Mouse (Mus musculus) CD4-positive, CD25-positive, alpha-beta regulatory T cell, adult 2 months (primary cell): ENCODE measurements around the gene Uimc1.

Experiments
- DNase-seq: peaks from one replicate; pipeline ENCODE4 v3.0.0-alpha.2; 2012; ENCODE audit warnings: low read depth, low spot score

The Uimc1 gene

DNA sequence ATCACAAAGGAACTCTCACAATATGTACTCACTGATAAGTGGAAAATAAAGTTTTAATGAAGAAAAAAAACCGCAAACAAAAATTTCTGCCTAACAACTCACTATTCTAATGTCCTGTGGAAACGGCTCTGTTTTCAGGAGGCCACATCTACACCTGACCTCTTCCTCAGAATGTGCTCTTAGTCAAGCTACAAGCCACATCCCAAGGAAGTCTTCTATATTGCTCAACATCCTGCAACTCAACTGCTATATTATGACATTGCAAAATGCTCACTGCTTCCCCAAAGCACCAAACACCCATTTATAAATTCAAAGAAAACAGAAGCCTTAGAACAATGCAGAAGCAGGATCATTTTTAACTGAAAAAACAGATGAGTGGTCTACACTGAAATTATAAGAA is 60.1 kb downstream of the Uimc1 start:
- no peak for DNase-seq

DNA sequence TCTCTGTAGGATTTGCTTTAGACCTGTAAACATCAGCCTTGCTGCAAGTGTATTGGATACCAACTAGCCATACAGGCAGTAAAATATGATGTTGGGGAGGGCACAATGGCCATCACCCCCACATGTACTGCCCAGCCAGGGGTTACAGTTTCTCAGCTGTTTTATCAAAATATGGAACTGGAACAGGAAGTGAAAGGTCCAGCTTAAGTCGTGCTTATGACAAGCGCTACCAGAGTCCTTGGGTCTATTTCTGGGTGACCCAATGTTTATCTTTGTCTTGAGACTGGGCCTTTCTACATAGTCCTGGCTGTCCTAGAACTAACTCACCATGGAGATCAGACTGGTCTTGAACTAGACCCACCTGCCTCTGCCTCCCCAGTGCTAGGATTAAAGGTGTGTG is 75.9 kb downstream of the Uimc1 start:
- DNase-seq = no peak

DNA sequence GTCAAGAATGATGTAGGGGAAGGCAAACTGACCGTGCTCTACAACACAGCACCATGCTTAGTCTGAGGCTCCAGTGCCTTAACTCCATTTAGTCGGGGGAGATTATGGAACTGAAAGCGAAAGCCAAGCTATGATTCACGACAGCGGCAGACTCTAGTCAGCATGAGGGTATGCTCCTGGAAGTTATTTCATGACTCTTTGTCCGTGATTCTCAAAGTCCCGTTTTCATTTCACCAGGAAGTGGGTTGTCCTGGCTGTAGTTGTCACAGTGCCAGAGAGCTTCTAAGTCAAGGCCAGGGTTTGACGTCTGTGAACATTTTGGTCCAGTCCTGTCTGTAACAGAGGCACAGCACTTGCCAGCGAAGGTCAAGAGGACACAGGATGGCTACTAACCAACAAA is 77.4 kb downstream of the Uimc1 start:
- DNase-seq = peak; percentile 57

DNA sequence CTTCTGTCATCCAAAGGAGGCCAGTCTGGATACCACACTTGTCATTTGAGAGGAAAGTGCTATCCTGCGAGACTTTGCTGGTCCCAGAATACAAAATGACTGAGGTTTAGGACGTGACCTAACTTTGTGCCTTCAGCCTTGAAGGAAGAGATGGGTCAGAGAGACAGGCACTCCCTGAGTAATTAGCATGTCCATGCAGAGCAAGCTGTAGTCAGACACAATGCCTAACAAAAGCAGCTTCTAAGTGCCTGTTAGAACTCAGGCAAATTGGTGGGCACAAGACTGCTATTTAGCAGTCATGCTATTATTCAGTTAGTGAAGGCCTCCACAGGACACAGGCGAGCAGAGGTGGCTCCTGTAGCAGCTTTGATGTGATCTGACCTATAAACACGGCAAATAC is 77.8 kb downstream of the Uimc1 start:
- DNase-seq = peak; percentile 11

DNA sequence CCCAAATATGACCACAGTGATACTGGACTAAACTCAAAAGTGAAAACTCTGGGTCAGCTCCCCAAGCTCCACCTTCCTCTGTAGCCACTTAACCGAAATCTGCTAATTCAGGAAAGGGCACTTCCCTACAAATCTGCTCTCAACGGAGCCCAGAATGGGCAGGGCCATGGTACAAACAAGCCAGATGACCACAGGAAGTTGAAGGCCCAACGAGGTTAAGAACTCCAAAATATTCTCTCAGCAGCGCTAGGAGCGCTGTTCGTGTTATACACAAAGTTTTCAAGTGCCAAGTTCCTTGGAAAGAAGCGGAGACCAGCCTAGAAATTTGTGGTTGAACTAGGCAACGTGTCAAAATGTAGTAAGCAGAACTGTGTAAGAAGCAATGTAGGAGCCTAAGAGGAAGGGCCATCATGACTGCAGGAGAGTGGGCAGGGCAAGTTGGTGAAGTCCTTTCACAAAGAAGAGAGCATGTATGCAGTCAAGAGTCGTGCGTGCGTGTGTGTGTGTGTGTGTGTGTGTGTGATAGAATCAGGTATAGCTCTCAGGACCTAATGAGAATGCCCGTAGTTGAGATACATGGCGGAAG is 78.8 kb downstream of the Uimc1 start, which contains the start of gene Hk3:
Gene Hk3 (minus strand): TSS at position 192 of the 586 bp plus-strand sequence.
- DNase-seq = no peak

DNA sequence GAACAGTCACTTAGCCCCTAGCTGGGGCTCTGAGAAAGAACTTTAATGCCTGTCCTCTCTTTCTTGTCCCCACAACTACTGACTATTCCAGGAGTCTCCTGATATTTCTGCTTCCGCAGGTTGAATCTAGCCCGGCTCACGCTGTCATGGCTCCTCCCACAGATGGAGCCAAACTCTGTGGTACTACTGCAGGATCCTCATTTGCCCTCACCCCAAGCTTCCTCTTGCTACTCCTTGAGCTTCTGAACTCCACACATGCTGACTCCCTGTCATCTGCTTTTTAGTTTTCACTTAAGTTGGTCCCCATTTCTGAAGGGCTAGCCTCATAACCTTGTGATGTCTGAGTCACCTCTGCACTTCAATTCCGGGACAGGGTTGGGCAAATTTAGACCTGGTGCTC is 80.0 kb downstream of the Uimc1 start:
- no peak for DNase-seq

DNA sequence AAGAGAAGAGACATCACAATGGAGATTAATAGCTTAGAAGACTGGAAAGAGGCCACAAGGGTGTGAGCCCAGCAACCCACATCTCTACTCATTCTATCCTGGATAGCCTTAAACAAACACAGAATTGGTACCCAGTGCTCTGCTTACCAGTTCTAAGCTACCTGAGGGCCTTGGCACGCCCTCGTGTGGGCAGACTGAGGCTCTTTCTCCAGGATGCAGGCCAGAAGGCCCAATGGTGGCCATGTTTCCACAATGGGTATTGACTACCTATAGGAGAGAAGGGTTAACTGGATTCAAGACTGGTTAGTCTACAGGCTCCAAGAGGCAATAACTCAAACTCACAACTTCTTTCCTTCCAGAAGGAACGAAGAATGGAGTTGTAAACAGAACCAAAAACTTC is 80.9 kb downstream of the Uimc1 start:
- peak; percentile 17 for DNase-seq

DNA sequence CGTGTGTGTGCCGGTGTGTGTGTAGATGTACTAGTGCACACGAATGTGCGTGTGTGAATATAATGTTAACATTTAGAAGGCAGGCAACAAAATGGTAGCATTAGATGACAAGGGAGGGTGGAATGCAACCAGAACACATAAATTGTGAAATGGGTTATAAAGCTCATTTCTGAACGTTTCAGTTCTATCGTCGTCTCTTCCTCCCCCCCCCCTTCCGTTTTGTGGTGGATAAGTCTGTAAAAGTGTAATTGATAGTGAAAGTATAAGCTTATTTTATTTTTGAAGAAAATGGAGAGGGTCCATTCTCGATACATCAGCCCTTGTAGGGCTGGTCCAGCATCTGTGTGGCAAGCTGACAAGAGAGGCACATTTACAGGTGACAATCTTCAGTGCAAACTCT is 81.4 kb downstream of the Uimc1 start:
- DNase-seq = peak; percentile 49

DNA sequence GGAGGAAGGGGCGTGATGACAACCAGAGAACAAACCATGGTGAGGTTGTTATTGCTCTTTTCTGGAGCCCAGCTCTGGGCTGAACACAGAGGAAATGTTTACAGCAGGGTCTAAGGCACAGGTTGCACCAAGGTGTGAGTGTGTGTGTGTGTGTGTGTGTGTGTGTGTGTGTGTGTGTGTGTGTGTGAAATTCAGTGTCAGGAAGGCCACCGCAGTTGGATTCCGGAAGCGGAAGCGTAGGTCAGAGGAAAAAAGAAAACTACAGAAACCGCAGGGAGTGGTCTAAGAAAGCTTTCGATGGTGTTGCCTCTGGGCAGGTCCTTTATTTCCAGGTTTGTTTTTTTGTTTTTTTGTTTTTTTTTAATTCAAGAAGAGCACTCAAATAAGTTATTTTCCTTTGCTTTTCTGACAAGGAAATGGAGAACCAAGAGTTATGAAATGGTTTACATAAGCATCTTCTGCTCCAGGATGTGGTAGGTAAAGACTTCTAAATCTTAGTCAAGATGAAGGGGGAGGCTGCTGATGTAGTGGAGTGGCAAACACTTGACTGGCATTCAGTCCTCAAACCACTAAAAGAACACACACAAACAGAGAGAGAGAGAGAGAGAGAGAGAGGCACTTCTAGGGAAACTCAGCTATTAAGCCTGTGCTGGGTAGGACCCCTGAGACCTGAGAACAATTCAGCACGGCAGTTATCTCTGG is 82.1 kb downstream of the Uimc1 start:
- DNase-seq = peak; percentile 61

DNA sequence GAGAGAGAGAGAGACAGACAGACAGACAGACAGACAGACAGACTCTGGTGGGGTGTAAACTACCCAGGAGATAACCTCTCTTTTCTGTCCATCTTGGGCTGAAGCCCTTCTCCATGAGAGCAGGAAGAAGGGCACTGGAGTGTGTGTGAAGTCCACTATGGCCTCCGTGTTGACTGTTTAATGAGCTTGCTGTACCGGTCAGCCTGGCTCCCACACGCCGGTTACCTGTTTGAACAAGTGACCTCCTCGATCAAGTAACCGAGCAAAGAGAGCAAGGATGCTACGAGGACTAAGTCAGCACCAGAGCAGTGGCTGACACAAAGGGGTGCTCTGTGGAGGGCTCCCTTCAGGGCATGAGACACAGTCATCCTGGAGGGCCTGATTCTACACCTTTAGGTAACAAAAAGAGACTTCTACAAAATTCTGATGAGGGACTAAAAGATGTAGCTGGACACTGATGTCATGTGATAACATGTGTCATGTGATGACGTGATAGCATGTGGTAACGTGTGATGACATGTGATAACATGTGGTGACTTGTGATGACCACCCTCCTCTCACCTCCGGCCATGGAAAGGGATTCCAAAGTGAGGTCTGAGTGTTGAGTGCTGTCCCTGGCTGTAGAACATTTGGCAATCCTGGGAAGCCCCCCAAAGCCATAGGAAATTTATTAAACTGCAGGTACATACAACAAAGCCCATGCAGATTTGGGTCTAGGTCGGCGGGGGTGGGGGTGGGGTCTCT is 82.8 kb downstream of the Uimc1 start:
- DNase-seq = no peak

DNA sequence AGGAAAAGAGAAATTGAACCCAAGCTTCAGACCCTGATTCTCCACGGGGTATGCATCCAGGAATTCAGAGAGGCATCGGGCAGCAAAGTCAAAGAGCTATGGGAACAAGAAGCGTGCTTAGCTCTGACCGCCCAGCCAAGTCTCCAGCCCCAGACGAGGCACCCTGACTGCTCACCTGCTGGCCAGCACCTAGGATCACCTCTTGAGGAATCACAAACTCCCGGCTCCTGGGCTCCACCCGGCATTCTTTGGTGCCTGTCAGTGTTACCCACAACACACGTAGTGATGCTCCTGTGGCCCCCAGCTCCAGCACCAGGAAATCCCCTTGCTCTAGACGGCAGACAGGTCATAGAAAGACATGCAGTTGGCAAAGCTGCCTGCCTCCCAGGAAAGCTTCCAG is 85.6 kb downstream of the Uimc1 start:
- no peak for DNase-seq

DNA sequence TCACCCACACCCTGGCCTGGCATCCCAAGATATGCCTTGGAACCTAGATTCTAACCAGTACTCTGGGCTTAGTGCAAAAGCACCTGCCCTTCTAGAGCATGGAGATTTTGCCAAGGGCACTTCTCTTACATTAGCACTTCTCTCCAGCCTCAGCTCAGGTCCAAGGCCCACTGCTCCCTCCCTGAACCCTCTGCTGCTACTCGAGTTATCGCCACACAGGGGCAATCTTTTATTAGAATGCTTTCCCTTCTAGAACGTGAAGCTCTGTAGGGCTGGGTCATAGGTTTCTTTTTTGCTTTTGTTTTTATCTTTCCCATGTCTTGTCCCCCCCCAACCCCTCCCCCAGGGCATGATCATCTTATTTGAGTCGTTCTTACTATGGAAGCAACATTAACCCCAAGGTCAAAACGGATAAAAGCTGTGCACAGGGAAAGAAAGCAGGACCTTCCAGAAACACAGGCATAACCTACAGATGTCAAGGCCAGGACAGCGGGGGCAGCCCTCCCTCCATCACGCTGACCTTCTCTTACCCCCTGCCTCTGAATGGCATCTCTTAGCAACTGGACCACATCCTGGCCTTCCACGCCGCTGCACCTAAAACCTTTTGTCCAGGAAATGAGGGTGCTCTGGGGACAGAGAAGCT is 86.3 kb downstream of the Uimc1 start:
- peak; percentile 41 for DNase-seq

DNA sequence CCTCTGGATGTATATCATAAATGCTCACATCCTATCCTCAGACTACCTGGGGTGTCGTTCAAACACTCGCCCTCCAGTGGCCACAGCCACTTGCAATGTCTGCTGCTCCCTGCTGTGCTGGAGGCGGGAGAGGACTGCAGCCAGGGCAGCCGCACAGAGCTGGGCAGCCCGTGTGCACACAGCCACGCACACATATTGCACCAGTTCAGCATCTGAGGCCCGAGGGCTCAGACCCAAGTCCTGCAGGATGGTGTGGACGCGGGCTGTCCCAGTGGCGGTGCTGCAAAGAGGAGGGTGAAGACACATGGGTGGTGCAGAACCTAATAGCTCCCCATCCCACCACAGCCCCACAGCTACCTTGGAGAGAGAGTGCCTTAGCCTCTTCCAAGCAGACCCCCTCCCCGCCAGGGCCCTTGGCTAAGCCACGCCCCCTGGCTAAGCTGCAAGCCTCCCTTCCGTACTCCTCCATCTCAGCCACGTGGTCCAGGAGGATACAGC is 88.1 kb downstream of the Uimc1 start:
- DNase-seq = peak; percentile 31

DNA sequence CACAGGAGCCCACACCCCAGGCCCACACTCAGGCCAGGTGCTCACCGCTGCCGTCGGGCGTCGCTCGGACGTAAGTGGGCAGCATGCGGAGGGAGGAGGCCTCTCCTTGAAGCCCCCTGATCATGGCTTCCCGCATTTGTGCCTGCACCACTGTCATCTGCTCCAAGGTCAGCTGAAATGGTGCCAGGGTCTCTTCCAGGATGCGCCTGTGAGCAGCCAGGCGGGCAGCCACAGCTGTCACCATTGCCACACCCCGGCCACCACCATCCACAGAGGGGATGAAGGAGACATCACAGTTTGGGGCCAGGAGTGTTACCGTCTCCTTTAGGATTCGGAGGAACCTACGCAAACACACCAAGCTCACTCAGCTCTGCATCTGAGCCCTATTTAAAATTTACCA is 89.0 kb downstream of the Uimc1 start:
- no peak for DNase-seq

DNA sequence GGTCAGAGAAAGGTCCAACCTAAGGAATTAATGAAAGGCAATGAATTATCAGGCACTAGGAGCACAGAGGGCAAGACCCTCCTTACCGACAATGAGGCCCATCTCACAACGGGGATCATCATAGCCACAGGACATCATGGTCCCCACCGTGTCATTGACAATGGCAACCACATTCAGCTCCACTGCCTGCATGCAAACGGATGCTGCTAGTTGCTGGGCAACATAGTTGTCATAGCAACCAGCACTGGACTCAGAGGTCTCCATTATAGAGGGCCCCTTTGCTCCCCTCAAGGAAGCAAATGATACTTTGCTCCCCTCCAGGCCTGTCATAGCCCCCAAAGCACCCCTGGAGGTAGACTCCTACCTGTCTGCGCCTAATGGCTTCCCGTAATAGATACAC is 91.5 kb downstream of the Uimc1 start:
- DNase-seq = no peak

DNA sequence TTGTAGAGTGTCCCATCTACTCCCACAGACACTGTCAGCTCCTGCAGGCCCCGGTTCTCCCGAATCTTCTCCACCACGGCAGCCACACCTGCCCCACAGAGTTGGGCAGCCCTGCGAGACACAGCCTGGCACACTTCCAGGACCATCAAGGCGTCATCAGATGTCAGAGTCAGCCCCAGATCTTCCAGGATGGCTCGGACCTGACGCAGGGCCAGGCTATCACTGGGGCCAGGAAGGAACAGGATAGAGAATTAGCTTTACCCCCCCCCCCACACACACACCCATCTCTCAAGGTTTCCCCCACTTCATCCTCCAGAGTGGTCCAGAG is 93.7 kb downstream of the Uimc1 start:
- DNase-seq = no peak

DNA sequence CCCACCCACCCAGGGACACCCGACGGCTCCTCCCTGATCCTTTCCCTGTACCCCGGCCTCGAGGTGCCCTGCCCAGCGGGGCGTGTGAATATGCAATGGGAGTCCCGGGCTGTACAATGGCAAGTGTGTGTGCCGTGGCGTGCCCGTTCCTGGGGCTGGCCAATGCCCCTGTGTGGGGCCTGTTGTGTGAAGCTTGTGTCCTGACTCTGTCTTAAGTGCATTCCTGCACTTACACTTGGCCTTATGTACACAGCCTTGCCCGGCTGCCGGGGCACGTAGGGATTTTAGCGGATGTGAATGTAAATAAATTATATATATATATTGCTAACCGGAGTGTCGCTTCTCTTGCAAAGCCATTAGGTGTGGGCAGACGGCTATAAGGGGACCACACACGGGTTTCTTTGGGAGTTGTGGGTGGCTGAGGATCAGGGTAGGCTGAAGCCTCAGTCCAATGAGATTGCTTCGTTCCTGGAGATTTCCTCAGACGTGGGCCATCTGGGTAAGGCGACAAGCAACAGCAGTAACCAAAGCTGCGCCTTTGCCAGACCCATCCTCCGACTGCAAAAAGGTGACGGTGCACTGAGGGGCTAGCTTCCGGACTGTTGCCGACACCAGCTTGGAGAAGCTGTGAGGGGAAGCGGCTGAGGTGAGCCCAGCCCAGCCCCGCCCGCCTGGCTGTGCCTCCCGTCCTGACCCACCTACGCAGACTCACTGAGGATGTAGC is 94.2 kb downstream of the Uimc1 start:
- no peak for DNase-seq

DNA sequence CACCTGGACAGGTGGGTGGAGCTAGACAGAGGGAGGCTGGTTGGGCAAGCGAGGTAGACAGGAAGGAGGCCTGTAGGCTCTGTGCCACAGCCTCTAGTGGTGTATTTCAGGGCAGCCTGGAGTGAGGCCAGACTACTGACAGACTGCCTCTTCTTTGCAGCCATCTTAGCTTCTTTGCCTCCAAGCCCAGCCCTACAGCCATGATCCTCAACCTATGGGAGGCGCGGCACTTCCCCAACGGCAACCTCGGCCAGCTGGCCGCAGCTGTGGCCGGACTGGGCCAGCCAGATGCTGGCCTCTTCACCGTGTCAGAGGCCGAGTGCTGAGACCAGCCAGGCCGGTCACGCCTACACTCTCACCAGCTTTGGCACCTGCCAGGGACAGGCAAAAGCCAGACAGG is 95.5 kb downstream of the Uimc1 start:
- DNase-seq = no peak

DNA sequence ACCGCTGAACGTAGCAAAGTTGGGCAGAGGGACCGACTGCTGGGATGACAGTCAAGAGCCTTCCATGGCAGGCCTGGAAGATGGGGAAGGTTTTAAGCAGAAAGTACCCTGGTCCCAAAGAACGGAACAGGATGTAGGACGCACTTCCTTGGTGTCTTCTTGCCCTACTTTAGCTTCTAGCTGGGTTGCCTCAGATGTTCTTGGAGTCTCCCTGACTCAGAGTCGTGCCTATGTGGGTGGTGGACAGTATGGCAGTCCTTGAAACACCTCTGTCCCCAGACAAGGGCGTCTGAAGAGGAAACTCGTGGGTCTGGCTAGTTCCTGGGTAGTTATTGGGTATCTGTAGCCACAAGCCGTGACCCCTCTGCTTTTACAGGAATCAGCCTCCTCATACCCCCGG is 98.0 kb downstream of the Uimc1 start:
- no peak for DNase-seq

DNA sequence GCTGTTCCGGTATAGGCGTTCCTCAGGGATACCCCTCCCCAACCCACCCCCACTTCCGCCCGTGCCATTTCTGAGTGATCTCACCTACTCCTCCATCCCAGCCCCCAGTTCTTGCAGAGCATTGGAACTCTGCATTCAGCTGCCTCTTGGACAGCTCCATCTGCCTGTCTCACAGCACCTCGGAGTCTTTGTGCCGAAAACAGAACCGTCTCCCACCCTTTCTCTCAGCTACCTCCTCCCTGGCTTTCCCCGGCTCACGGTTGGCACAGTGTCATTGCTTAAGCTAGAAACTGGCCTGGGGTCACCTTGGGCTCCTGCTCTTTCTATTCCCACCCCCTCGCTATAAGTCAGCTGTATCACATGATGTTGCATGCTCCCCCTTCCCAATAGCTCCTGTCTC is 99.7 kb downstream of the Uimc1 start:
- DNase-seq = no peak

DNA sequence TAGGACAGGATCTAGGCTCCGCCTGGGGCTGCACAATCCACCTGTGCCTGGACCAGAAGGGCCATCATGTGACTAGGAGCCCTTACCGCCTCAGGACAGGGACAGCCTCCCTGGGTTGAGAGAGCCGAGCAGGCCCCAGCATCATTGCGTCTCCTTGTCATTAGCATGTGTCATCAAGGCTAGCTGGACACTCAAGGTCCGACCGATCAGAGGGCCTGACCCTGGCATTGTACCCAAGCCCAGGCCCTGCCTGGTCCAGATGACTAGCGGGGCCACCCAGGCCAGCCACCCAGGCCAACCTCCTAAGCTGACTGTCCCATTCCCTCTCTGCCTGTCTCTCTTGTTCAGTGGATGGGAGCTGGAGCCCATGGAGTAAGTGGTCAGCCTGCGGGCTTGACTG is 102.5 kb downstream of the Uimc1 start:
- no peak for DNase-seq

DNA sequence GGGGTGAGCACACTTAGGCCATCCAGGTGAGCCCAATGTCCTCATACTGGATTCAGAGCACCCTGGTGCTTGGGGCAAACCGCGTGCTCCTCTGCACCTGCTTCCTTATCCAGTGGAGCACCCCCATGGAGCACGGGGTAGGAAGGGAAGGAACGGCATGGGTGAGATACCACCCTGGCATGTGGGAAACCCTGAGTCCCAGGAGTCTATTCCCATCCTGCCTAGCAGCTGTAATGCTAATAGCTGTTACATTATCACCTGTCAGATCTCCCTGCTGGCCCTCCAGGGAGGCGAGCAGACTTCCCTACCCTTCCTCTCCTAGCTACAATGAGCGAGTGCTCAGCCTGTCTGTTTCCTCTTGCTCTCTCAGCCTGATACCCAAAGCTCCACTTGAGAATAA is 104.9 kb downstream of the Uimc1 start:
- no peak for DNase-seq
